Mouse (Mus musculus) embryo, embryonic 10.5 days (tissue): ENCODE measurements around the gene Kcnq2.

Experiments used
- DNase-seq: peaks from one replicate; pipeline ENCODE4 v3.0.0-alpha.2; 2015; ENCODE audit warnings: low spot score

Gene Kcnq2

GRCm38 (mm10) chr2:181102161-181102560, 32.9 kb downstream of the Kcnq2 start:
- peak; percentile 22 for DNase-seq

GRCm38 (mm10) chr2:181101626-181102025, 33.5 kb downstream of the Kcnq2 start:
- DNase-seq = no peak

GRCm38 (mm10) chr2:181100087-181100486, 35.0 kb downstream of the Kcnq2 start:
- no peak for DNase-seq

GRCm38 (mm10) chr2:181090123-181090522, 45.0 kb downstream of the Kcnq2 start:
- no peak for DNase-seq

GRCm38 (mm10) chr2:181084997-181085396, 50.1 kb downstream of the Kcnq2 start:
- no peak for DNase-seq

GRCm38 (mm10) chr2:181083945-181084344, 51.2 kb downstream of the Kcnq2 start:
- no peak for DNase-seq

- no peak for DNase-seq
Measured at GRCm38 (mm10) chr2:181080886-181081285, 54.2 kb downstream of the Kcnq2 start.

- DNase-seq = no peak
Measured at GRCm38 (mm10) chr2:181079518-181079917, 55.6 kb downstream of the Kcnq2 start.

GRCm38 (mm10) chr2:181078908-181079307, 56.2 kb downstream of the Kcnq2 start:
- no peak for DNase-seq

- no peak for DNase-seq
Measured at GRCm38 (mm10) chr2:181075501-181075900, 59.6 kb downstream of the Kcnq2 start.

- DNase-seq = no peak
Measured at GRCm38 (mm10) chr2:181072403-181072714, 62.7 kb downstream of the Kcnq2 start.

- peak; percentile 89 for DNase-seq
Measured at GRCm38 (mm10) chr2:181071706-181072402, 63.2 kb downstream of the Kcnq2 start.

GRCm38 (mm10) chr2:181070136-181070535, 65.0 kb downstream of the Kcnq2 start:
- no peak for DNase-seq

- DNase-seq = no peak
Measured at GRCm38 (mm10) chr2:181068499-181068898, 66.6 kb downstream of the Kcnq2 start.

- DNase-seq = no peak
Measured at GRCm38 (mm10) chr2:181065827-181066226, 69.3 kb downstream of the Kcnq2 start.

GRCm38 (mm10) chr2:181060127-181060526, 75.0 kb downstream of the Kcnq2 start:
- DNase-seq = peak; percentile 88

GRCm38 (mm10) chr2:181058193-181058592, 76.9 kb downstream of the Kcnq2 start:
- DNase-seq = peak; percentile 33

- DNase-seq = peak; percentile 55
Measured at GRCm38 (mm10) chr2:181057341-181057740, 77.8 kb downstream of the Kcnq2 start.

- no peak for DNase-seq
Measured at GRCm38 (mm10) chr2:181052171-181052570, 82.9 kb downstream of the Kcnq2 start.

- DNase-seq = no peak
Measured at GRCm38 (mm10) chr2:181048986-181049385, 86.1 kb downstream of the Kcnq2 start.

- no peak for DNase-seq
Measured at GRCm38 (mm10) chr2:181048252-181048945, 86.7 kb downstream of the Kcnq2 start.

GRCm38 (mm10) chr2:181044001-181044400, 91.1 kb downstream of the Kcnq2 start:
- peak; percentile 71 for DNase-seq

- DNase-seq = peak; percentile 27
Measured at GRCm38 (mm10) chr2:181043437-181043836, 91.7 kb downstream of the Kcnq2 start, which contains the start of gene Chrna4. TSS of gene Chrna4 (minus strand) at chr2:181043546.

- peak; percentile 28 for DNase-seq
Measured at GRCm38 (mm10) chr2:181042376-181042775, 92.7 kb downstream of the Kcnq2 start.
